Mouse (Mus musculus) 416B (cell line): Measurements from ENCODE around the gene Sash3.
A peak's percentile ranks its signal among the peaks of the same experiment; 100 is the strongest.

ENCODE experiments used
- DNase-seq: peaks from one replicate; pipeline ENCODE4 v3.0.0; 2011; ENCODE audit warnings: low read depth

The Sash3 gene

GRCm38 (mm10) chrX:48146262-48146661, at the start of gene Sash3:
Sash3 (plus strand) TSS chrX:48146436.
- peak; percentile 89 for DNase-seq

GRCm38 (mm10) chrX:48096580-48096979, 49.7 kb upstream of the Sash3 start:
- DNase-seq: no peak

GRCm38 (mm10) chrX:48098470-48099129, 47.6 kb upstream of the Sash3 start:
- DNase-seq: no peak

GRCm38 (mm10) chrX:48099871-48100270, 46.4 kb upstream of the Sash3 start:
- no peak for DNase-seq

GRCm38 (mm10) chrX:48103256-48103655, 43.0 kb upstream of the Sash3 start:
- DNase-seq: no peak

GRCm38 (mm10) chrX:48104736-48105441, 41.3 kb upstream of the Sash3 start:
- no peak for DNase-seq

GRCm38 (mm10) chrX:48106226-48106625, 40.0 kb upstream of the Sash3 start:
- DNase-seq: peak; percentile 88

- DNase-seq: no peak
Measured at GRCm38 (mm10) chrX:48108394-48109315, 37.6 kb upstream of the Sash3 start, which contains the start of gene Xpnpep2. Xpnpep2 (plus strand) TSS chrX:48108725.

GRCm38 (mm10) chrX:48109316-48109655, 37.0 kb upstream of the Sash3 start:
- peak; percentile 23 for DNase-seq

- DNase-seq: peak; percentile 54
Measured at GRCm38 (mm10) chrX:48119294-48119693, 26.9 kb upstream of the Sash3 start.

- peak; percentile 63 for DNase-seq
Measured at GRCm38 (mm10) chrX:48124132-48125071, 21.8 kb upstream of the Sash3 start.

GRCm38 (mm10) chrX:48126903-48127476, 19.2 kb upstream of the Sash3 start:
- DNase-seq: peak; percentile 31

GRCm38 (mm10) chrX:48127502-48128218, 18.6 kb upstream of the Sash3 start:
- DNase-seq: peak; percentile 59

- DNase-seq: peak; percentile 77
Measured at GRCm38 (mm10) chrX:48129167-48129566, 17.1 kb upstream of the Sash3 start.

- peak; percentile 40 for DNase-seq
Measured at GRCm38 (mm10) chrX:48136935-48137334, 9.3 kb upstream of the Sash3 start.

GRCm38 (mm10) chrX:48138011-48138410, 8.2 kb upstream of the Sash3 start:
- no peak for DNase-seq

- DNase-seq: peak; percentile 95
Measured at GRCm38 (mm10) chrX:48138539-48139275, 7.5 kb upstream of the Sash3 start.

- no peak for DNase-seq
Measured at GRCm38 (mm10) chrX:48139368-48140285, 6.6 kb upstream of the Sash3 start.
